Mouse (Mus musculus): ENCODE data around the gene Slc6a21. TPM values are rescaled to one million over a fixed set of nuclear protein-coding genes. Genes with fewer than 3 reads are reported as not detected.

Slc6a21 gene
- polyA plus RNA-seq, 1 experiment from 2014 or later = not detected

DNA sequence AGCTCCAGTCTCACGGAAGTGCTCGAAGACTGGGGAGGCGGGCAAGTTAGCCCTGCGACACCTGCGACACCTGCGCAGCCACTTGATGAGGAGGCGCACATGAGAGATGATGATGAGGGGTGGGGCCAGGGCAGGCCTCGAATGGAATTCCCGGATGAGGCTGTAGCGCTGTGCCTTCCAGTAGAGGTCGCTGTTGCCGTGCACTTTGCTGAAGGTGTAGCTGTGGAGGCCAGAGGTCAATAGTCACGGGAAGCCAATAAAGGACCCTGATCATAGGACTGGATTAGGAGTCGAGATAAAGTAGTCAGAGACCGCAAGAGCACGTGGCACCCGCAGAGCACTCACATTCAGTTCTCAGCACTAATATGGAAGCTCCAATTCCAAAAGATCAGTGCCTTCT is 28.0 kb downstream of the Slc6a21 start:
- Histone ChIP-seq H3K4me3 (ENCODE audit: low read length) (peak overlapping the region; percentile 17; the same call in 1 of the 2 replicates), H3K9ac (ENCODE audit: low read length) (no peak overlapping the region; the same call in 1 of the 2 replicates), H3K27me3 (ENCODE audit: control insufficient read depth, insufficient read depth, low read depth, low read length) (no peaks in the 10 kb centered on the region), H3K27ac (ENCODE audit: low read length) (no peak overlapping the region), H3K9me3 (ENCODE audit: control insufficient read depth, low read length) (no peaks in the 10 kb centered on the region), H3K36me3 (ENCODE audit: control insufficient read depth, insufficient read depth, low read length) (peaks cover 3% of the 10 kb centered on the region; the same call in 1 of the 2 replicates), H3K4me2 (ENCODE audit: low read depth, low read length) (peak overlapping the region; percentile 30), H3K4me1 (replicated peaks; ENCODE audit: control insufficient read depth, insufficient read depth, low read length) (no peaks in the 10 kb centered on the region; the same call in 1 of the 2 replicates)
- 9% methylated on average over 16 of the region's 17 CpGs for WGBS
- ATAC-seq (ENCODE audit: low read depth) = peak; percentile 58

DNA sequence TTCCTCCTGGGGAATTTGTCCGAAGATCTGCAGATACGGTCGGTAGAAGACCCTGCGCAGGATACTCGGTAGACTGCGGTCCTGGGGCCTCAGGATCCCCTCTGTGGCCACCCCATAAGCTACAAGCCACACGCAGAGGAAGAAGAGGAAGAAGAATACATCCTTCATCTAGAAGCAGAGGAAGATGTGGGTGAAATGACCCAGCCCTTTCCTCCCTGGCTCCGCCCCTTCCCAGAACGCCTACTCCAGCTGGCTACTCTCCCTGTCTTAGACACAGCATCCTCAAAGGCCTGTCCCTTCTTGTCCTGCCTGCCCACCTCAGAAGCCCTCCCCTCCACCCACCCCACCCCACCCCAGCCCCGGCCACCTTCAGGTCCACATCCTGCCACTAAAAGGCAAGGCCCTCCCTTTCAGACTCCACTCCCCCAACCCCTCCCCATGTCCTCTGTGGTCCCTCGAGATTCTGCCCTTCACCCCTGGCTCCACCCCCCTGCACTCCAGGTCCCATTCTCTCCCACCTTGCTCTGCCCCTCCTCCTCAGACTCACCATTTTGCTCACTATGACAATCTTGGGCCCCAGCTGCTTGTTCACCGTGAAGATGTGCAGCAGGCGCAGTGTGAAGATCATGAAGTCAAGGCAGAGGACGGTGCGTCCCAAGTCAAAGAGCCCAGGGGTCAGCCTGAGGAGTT is 31.4 kb downstream of the Slc6a21 start:
- no peak overlapping the region for H3K4me2 ChIP-seq (ENCODE audit: low read depth, low read length)
- H3K27ac ChIP-seq (ENCODE audit: low read length) = no peak overlapping the region
- WGBS = 72% methylated on average over 15 of the region's 15 CpGs
- no peak for ATAC-seq (ENCODE audit: low read depth)
- H3K4me1 ChIP-seq (replicated peaks; ENCODE audit: control insufficient read depth, insufficient read depth, low read length) = peaks cover 2% of the 10 kb centered on the region
- H3K4me3 ChIP-seq (ENCODE audit: low read length) = no peak overlapping the region
- H3K27me3 ChIP-seq (ENCODE audit: control insufficient read depth, insufficient read depth, low read depth, low read length) = no peaks in the 10 kb centered on the region
- peaks cover 3% of the 10 kb centered on the region; the same call in 1 of the 2 replicates for H3K36me3 ChIP-seq (ENCODE audit: control insufficient read depth, insufficient read depth, low read length)
- no peaks in the 10 kb centered on the region for H3K9me3 ChIP-seq (ENCODE audit: control insufficient read depth, low read length)
- H3K9ac ChIP-seq (ENCODE audit: low read length) = no peak overlapping the region

DNA sequence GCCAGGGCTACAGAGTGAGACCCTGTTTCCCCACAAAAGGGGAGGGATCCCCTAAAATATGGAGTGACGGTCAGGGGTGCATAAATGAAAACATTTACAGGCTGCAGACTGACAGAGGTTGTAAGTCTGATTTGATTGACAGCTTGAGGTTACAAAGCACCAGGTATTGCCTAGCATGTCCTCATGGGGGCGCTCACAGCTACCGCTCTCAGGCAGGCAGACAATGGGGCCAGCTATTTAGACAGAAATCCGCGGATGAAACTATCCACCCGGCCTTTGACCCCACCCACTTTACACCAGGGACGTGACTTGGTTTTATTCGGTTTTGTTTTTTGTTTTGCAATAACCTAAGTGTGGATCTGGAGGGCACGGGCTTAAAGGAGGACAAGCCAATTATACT is 32.1 kb downstream of the Slc6a21 start:
- H3K4me3 ChIP-seq (ENCODE audit: low read length) = no peak overlapping the region
- WGBS = 16% methylated on average over 9 of the region's 9 CpGs
- H3K9me3 ChIP-seq (ENCODE audit: control insufficient read depth, low read length) = no peaks in the 10 kb centered on the region
- no peak overlapping the region for H3K27ac ChIP-seq (ENCODE audit: low read length)
- H3K36me3 ChIP-seq (ENCODE audit: control insufficient read depth, insufficient read depth, low read length) = peaks cover 6% of the 10 kb centered on the region
- H3K9ac ChIP-seq (ENCODE audit: low read length) = no peak overlapping the region
- H3K27me3 ChIP-seq (ENCODE audit: control insufficient read depth, insufficient read depth, low read depth, low read length) = no peaks in the 10 kb centered on the region
- no peak for ATAC-seq (ENCODE audit: low read depth)
- peaks cover 2% of the 10 kb centered on the region for H3K4me1 ChIP-seq (replicated peaks; ENCODE audit: control insufficient read depth, insufficient read depth, low read length)
- no peak overlapping the region for H3K4me2 ChIP-seq (ENCODE audit: low read depth, low read length)

GRCm38 (mm10) chr7:45312023-45312422 is 34.7 kb downstream of the Slc6a21 start:
- Histone ChIP-seq H3K4me3 (ENCODE audit: low read length) (no peak overlapping the region), H3K36me3 (ENCODE audit: control insufficient read depth, insufficient read depth, low read length) (peaks cover 10% of the 10 kb centered on the region), H3K9ac (ENCODE audit: low read length) (no peak overlapping the region), H3K27me3 (ENCODE audit: control insufficient read depth, insufficient read depth, low read depth, low read length) (no peaks in the 10 kb centered on the region), H3K9me3 (ENCODE audit: control insufficient read depth, low read length) (no peaks in the 10 kb centered on the region), H3K27ac (ENCODE audit: low read length) (no peak overlapping the region), H3K4me2 (ENCODE audit: low read depth, low read length) (no peak overlapping the region), H3K4me1 (replicated peaks; ENCODE audit: control insufficient read depth, insufficient read depth, low read length) (peaks cover 2% of the 10 kb centered on the region; the same call in 1 of the 2 replicates)
- 27% methylated on average over 8 of the region's 8 CpGs for WGBS
- no peak for ATAC-seq (ENCODE audit: low read depth)

DNA sequence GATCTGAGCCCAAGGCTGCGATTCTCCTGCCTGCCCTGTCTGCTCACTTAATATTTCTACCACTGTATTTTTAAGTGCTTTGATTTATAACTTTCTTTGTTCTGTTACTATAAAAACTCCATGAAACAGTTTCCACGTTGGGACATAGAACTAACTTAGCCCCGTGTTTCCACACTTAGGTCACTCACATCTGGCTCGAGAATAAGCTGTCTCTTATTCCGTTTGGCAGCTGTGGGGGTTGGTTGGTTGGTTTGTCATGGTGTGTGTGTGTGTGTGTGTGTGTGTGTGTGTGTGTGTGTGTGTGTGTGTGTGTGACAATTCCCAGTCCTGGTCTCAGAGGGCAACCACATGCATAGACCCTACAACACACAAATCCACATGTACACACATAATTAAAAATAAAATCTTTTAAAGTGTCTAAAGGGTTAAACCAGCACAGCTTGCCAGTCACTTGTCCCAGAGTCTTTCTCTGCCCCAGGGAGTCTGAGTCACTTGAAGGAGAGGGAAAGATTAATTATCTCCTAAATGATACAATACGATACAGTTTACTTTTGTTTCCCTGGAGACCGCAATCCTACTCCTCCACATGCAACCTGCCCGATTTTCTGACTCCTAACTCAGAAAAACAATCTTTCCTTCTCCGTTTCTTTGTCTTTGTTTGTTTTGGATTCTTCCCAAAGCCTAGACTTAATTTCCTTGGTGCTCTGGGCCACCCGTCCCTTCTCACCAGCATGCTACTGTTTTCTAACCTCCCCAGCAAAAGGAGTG is 35.6 kb downstream of the Slc6a21 start:
- 15% methylated on average over 10 of the region's 10 CpGs for WGBS
- Histone ChIP-seq H3K27ac (ENCODE audit: low read length) (no peak overlapping the region), H3K4me1 (replicated peaks; ENCODE audit: control insufficient read depth, insufficient read depth, low read length) (peaks cover 2% of the 10 kb centered on the region; the same call in 1 of the 2 replicates), H3K9ac (ENCODE audit: low read length) (no peak overlapping the region), H3K9me3 (ENCODE audit: control insufficient read depth, low read length) (no peaks in the 10 kb centered on the region), H3K36me3 (ENCODE audit: control insufficient read depth, insufficient read depth, low read length) (peaks cover 13% of the 10 kb centered on the region), H3K4me2 (ENCODE audit: low read depth, low read length) (no peak overlapping the region), H3K4me3 (ENCODE audit: low read length) (no peak overlapping the region), H3K27me3 (ENCODE audit: control insufficient read depth, insufficient read depth, low read depth, low read length) (no peaks in the 10 kb centered on the region)
- ATAC-seq (ENCODE audit: low read depth) = no peak

- no peaks in the 10 kb centered on the region for H3K9me3 ChIP-seq (ENCODE audit: control insufficient read depth, low read length)
- no peaks in the 10 kb centered on the region for H3K27me3 ChIP-seq (ENCODE audit: control insufficient read depth, insufficient read depth, low read depth, low read length)
- WGBS = 27% methylated on average over 9 of the region's 9 CpGs
- H3K36me3 ChIP-seq (ENCODE audit: control insufficient read depth, insufficient read depth, low read length) = peaks cover 11% of the 10 kb centered on the region
- peaks cover 2% of the 10 kb centered on the region; the same call in 1 of the 2 replicates for H3K4me1 ChIP-seq (replicated peaks; ENCODE audit: control insufficient read depth, insufficient read depth, low read length)
- H3K4me3 ChIP-seq (ENCODE audit: low read length) = no peak overlapping the region
- no peak overlapping the region for H3K4me2 ChIP-seq (ENCODE audit: low read depth, low read length)
- no peak overlapping the region for H3K27ac ChIP-seq (ENCODE audit: low read length)
- H3K9ac ChIP-seq (ENCODE audit: low read length) = no peak overlapping the region
- ATAC-seq (ENCODE audit: low read depth) = no peak
These were observed 36.2 kb downstream of the Slc6a21 start for GRCm38 (mm10) chr7:45313495-45313894.

DNA sequence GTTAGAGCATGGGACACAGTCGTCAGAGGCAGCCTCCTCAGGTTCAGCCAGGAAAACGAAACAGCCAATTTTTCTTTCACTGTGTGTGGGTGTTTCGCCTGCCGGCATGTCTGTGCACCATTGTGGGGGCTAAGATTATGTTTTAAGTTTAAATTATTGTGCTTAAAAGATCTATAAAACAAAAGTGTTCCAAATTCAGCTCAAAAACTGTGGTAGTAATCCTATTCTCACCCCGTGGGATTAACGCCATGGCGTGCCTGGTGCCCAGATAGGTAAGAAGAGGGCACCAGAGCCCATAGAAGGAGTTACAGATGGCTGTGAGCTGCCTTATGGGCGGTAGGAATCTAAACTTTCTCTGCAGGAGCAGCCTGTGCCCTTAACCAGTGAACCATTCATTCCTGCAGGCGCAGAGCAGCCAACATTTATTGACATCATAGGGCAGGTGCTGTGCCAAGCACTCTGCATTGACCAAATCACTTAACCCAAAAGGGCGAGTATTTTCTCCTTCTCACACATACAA is 37.9 kb downstream of the Slc6a21 start:
- 81% methylated on average over 10 of the region's 10 CpGs for WGBS
- ATAC-seq (ENCODE audit: low read depth) = no peak
- H3K27ac ChIP-seq (ENCODE audit: low read length) = no peak overlapping the region
- H3K27me3 ChIP-seq (ENCODE audit: control insufficient read depth, insufficient read depth, low read depth, low read length) = no peaks in the 10 kb centered on the region
- no peak overlapping the region for H3K4me3 ChIP-seq (ENCODE audit: low read length)
- peaks cover 2% of the 10 kb centered on the region; the same call in 1 of the 2 replicates for H3K4me1 ChIP-seq (replicated peaks; ENCODE audit: control insufficient read depth, insufficient read depth, low read length)
- no peaks in the 10 kb centered on the region for H3K9me3 ChIP-seq (ENCODE audit: control insufficient read depth, low read length)
- no peak overlapping the region for H3K9ac ChIP-seq (ENCODE audit: low read length)
- H3K4me2 ChIP-seq (ENCODE audit: low read depth, low read length) = no peak overlapping the region
- peaks cover 11% of the 10 kb centered on the region for H3K36me3 ChIP-seq (ENCODE audit: control insufficient read depth, insufficient read depth, low read length)

DNA sequence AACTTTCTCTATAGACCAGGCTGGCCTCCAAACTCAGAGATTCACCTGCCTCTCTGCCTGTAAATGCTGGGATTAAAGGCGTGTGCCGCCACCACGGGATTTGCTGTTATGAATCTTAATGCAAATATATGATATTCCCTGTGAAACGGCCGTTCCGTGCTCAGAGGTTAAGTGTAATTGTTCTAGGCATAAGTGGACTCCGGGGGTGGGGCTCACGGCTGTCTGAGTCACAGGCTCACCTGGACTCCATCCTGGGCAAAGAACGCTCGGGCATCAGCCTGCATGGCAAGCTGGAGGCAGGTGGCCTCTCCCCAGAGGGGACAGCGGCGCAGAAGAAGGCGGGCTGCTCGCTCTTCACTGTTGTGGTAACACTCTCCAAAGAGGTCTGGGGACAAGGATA is 39.2 kb downstream of the Slc6a21 start:
- WGBS = 76% methylated on average over 14 of the region's 14 CpGs
- peak; percentile 38; the same call in 1 of the 2 replicates for ATAC-seq (ENCODE audit: low read depth)
- no peak overlapping the region for H3K4me3 ChIP-seq (ENCODE audit: low read length)
- H3K9ac ChIP-seq (ENCODE audit: low read length) = no peak overlapping the region
- peaks cover 2% of the 10 kb centered on the region; the same call in 1 of the 2 replicates for H3K4me1 ChIP-seq (replicated peaks; ENCODE audit: control insufficient read depth, insufficient read depth, low read length)
- H3K36me3 ChIP-seq (ENCODE audit: control insufficient read depth, insufficient read depth, low read length) = peaks cover 11% of the 10 kb centered on the region
- H3K4me2 ChIP-seq (ENCODE audit: low read depth, low read length) = no peak overlapping the region
- no peaks in the 10 kb centered on the region for H3K9me3 ChIP-seq (ENCODE audit: control insufficient read depth, low read length)
- no peaks in the 10 kb centered on the region for H3K27me3 ChIP-seq (ENCODE audit: control insufficient read depth, insufficient read depth, low read depth, low read length)
- no peak overlapping the region for H3K27ac ChIP-seq (ENCODE audit: low read length)

DNA sequence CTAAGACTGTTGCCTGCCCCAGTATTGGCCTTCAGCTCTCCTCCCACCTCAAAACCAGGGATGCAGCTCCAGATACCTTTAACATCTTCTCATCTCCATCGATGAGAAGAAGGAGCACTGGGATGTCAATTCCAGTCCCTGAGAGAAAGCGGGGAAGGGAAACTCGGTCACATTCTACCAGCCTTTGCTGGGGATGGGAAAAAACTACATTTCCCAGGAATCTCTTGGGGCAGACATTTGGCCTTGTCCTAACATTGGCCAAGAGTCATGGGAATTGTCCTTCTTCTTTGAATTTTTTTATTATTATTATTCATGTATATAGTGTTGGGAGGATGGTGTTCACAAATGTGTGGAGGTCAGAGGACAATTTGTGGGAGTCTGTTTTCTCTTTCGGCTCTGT is 44.9 kb downstream of the Slc6a21 start:
- Histone ChIP-seq H3K36me3 (ENCODE audit: control insufficient read depth, insufficient read depth, low read length) (peaks cover 24% of the 10 kb centered on the region), H3K4me2 (ENCODE audit: low read depth, low read length) (no peak overlapping the region), H3K27ac (ENCODE audit: low read length) (no peak overlapping the region), H3K4me1 (replicated peaks; ENCODE audit: control insufficient read depth, insufficient read depth, low read length) (no peaks in the 10 kb centered on the region), H3K27me3 (ENCODE audit: control insufficient read depth, insufficient read depth, low read depth, low read length) (no peaks in the 10 kb centered on the region), H3K4me3 (ENCODE audit: low read length) (no peak overlapping the region), H3K9me3 (ENCODE audit: control insufficient read depth, low read length) (peaks cover 2% of the 10 kb centered on the region; the same call in 1 of the 2 replicates), H3K9ac (ENCODE audit: low read length) (no peak overlapping the region)
- no peak for ATAC-seq (ENCODE audit: low read depth)
- WGBS = 89% methylated on average over 4 of the region's 4 CpGs
